Comparison of ENCODE assay signal across 26 mouse cellular contexts in the genomic region with DNA sequence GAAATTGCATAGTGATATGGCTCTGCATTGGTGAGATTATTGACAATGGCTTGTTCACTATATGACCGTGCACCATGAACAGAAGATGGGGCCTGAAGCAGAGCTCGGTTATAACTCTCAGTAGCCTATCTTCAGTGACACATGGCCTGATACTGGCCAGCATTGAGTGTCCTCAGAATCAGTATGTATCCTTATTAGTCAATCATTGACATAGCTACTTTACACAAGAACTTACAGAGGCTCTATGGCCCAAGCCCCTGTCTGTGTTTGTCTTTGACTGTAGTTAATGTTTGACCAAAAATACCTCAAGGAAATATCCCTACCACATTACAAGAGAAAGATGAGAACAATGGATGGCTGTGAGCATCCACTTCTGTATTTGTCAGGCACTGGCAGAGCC.
A peak's percentile ranks its signal among the peaks of the same experiment; 100 is the strongest.
DNase-seq lines count a peak whose midpoint lies in the region; ATAC-seq and TF ChIP-seq lines count a peak whose summit lies in the region.
"Had no signal": no experiment of that assay in that cellular context is flagged by ENCODE, and none has a peak within 500 bp of the region (broad histone marks: within the 10 kb centered on the region; RNA-seq: fewer than 3 reads in every experiment).

No protein-coding gene starts in this region.

- DNase-seq in kidney, adult 18-20 months = no peak
- DNase-seq in stomach, postnatal 0 days (ENCODE audit: low spot score) = no peak
- DNase-seq in heart, postnatal 4 days = no peak
- DNase-seq: adrenal gland, postnatal 10 days; adrenal gland, postnatal 36 days; B cell, adult 2 months; cerebellum, adult 18-20 months; cerebellum, adult 9-10 months; cerebellum, postnatal 14 days; forebrain, postnatal 0 days; gastrocnemius, adult 2 months; gastrocnemius, postnatal 14 days; heart, adult 11 months; heart, postnatal 10 days; heart, postnatal 36 days had no signal

- peak; percentile 81 for ATAC-seq in kidney, embryonic 15.5 days (replicated peaks; ENCODE audit: low FRiP score)
- ATAC-seq in stomach, embryonic 14.5 days (ENCODE audit: insufficient number of reproducible peaks, insufficient read depth, low FRiP score, low read depth) = peak; percentile 18; the same call in 1 of the 2 replicates
- ATAC-seq in stomach, postnatal 0 days (ENCODE audit: low FRiP score, low TSS enrichment) = no peak
- peak; percentile 51 for ATAC-seq in intestine, postnatal 0 days
- ATAC-seq: forebrain, embryonic 14.5 days; forebrain, postnatal 0 days; hindbrain, postnatal 0 days; Patski had no signal

- H3K9ac ChIP-seq in kidney, embryonic 15.5 days = no peak overlapping the region
- H3K9ac ChIP-seq in stomach, embryonic 14.5 days (replicated peaks; ENCODE audit: low read depth, low read length) = no peak overlapping the region
- H3K9ac ChIP-seq in stomach, postnatal 0 days (ENCODE audit: low read length) = no peak overlapping the region
- H3K9ac ChIP-seq in intestine, postnatal 0 days (ENCODE audit: low read depth, low read length) = no peak overlapping the region
- H3K9ac ChIP-seq: forebrain, postnatal 0 days; heart, embryonic 12.5 days; heart, embryonic 15.5 days; hindbrain, embryonic 14.5 days had no signal

- TF ChIP-seq CTCF in stomach, postnatal 0 days (IDR thresholded peaks at IDR 0.05; ENCODE audit: low read depth) = no peak
- TF ChIP-seq CTCF in intestine, postnatal 0 days (IDR thresholded peaks at IDR 0.05; ENCODE audit: low read depth) = no peak

- H3K27ac ChIP-seq in kidney, embryonic 15.5 days = no peak overlapping the region
- no peak overlapping the region for H3K27ac ChIP-seq in stomach, embryonic 14.5 days (ENCODE audit: low read length)
- no peak overlapping the region for H3K27ac ChIP-seq in stomach, postnatal 0 days (replicated peaks)
- H3K27ac ChIP-seq in intestine, postnatal 0 days (ENCODE audit: low read depth, low read length) = no peak overlapping the region
- H3K27ac ChIP-seq: gastrocnemius, adult 2 months; heart, embryonic 15.5 days; hindbrain, embryonic 14.5 days; hindbrain, postnatal 0 days had no signal

- no peak overlapping the region for H3K4me2 ChIP-seq in kidney, embryonic 15.5 days
- H3K4me2 ChIP-seq in stomach, embryonic 14.5 days (replicated peaks; ENCODE audit: low read depth, low read length) = no peak overlapping the region
- H3K4me2 ChIP-seq in stomach, postnatal 0 days (replicated peaks; ENCODE audit: low read depth) = no peak overlapping the region
- no peak overlapping the region for H3K4me2 ChIP-seq in intestine, postnatal 0 days (replicated peaks; ENCODE audit: low read depth)
- H3K4me2 ChIP-seq: heart, embryonic 12.5 days; heart, embryonic 15.5 days; hindbrain, embryonic 14.5 days had no signal

- TF ChIP-seq EP300 in stomach, postnatal 0 days (optimal IDR thresholded peaks at IDR 0.05) = no peak

- H3K4me3 ChIP-seq in kidney, embryonic 15.5 days (replicated peaks) = no peak overlapping the region
- H3K4me3 ChIP-seq in stomach, embryonic 14.5 days (ENCODE audit: low read depth, low read length) = no peak overlapping the region
- H3K4me3 ChIP-seq in stomach, postnatal 0 days (ENCODE audit: low read depth, low read length) = no peak overlapping the region
- no peak overlapping the region for H3K4me3 ChIP-seq in intestine, postnatal 0 days (ENCODE audit: low read depth, low read length)
- H3K4me3 ChIP-seq: gastrocnemius, adult 2 months; heart, embryonic 12.5 days; heart, embryonic 15.5 days had no signal

- 0 out of 2 replicates have a peak, but pooled peaks cover 3% of the 10 kb centered on the region for H3K4me1 ChIP-seq in kidney, embryonic 15.5 days
- H3K4me1 ChIP-seq in stomach, embryonic 14.5 days (ENCODE audit: control insufficient read depth, insufficient read depth, low read length) = no peaks in the 10 kb centered on the region
- H3K4me1 ChIP-seq in stomach, postnatal 0 days (replicated peaks; ENCODE audit: control insufficient read depth, insufficient read depth) = no peaks in the 10 kb centered on the region
- no peaks in the 10 kb centered on the region for H3K4me1 ChIP-seq in intestine, postnatal 0 days (replicated peaks; ENCODE audit: control insufficient read depth, insufficient read depth, low read length)
- H3K4me1 ChIP-seq: heart, embryonic 12.5 days had no signal

- H3K27me3 ChIP-seq in kidney, embryonic 15.5 days = no peaks in the 10 kb centered on the region
- no peaks in the 10 kb centered on the region for H3K27me3 ChIP-seq in stomach, embryonic 14.5 days (ENCODE audit: control insufficient read depth, insufficient read depth, low read length)
- H3K27me3 ChIP-seq in stomach, postnatal 0 days (ENCODE audit: control insufficient read depth, insufficient read depth, low read length) = no peaks in the 10 kb centered on the region
- no peaks in the 10 kb centered on the region for H3K27me3 ChIP-seq in intestine, postnatal 0 days (replicated peaks; ENCODE audit: control insufficient read depth, insufficient read depth, low read length)
- H3K27me3 ChIP-seq: CH12.LX; heart, embryonic 12.5 days; heart, embryonic 15.5 days; Patski had no signal

- WGBS in kidney, embryonic 15.5 days = 90% methylated on average over 2 of the region's 2 CpGs
- 81% methylated on average over 2 of the region's 2 CpGs for WGBS in stomach, embryonic 14.5 days
- 67% methylated on average over 2 of the region's 2 CpGs for WGBS in stomach, postnatal 0 days
- 56% methylated on average over 2 of the region's 2 CpGs for WGBS in intestine, postnatal 0 days

- no peaks in the 10 kb centered on the region for H3K36me3 ChIP-seq in kidney, embryonic 15.5 days
- no peaks in the 10 kb centered on the region for H3K36me3 ChIP-seq in stomach, embryonic 14.5 days (ENCODE audit: control insufficient read depth, insufficient read depth, low read length)
- no peaks in the 10 kb centered on the region for H3K36me3 ChIP-seq in stomach, postnatal 0 days (ENCODE audit: control insufficient read depth, insufficient read depth, low read length)
- no peaks in the 10 kb centered on the region for H3K36me3 ChIP-seq in intestine, postnatal 0 days (ENCODE audit: control insufficient read depth, insufficient read depth)
- H3K36me3 ChIP-seq: G1E; heart, embryonic 12.5 days; heart, embryonic 15.5 days had no signal

- H3K9me3 ChIP-seq in kidney, embryonic 15.5 days (replicated peaks) = no peaks in the 10 kb centered on the region
- H3K9me3 ChIP-seq in stomach, embryonic 14.5 days (ENCODE audit: control insufficient read depth, low read depth, low read length) = no peaks in the 10 kb centered on the region
- no peaks in the 10 kb centered on the region for H3K9me3 ChIP-seq in stomach, postnatal 0 days (ENCODE audit: control insufficient read depth, low read length)
- H3K9me3 ChIP-seq in intestine, postnatal 0 days (ENCODE audit: control insufficient read depth) = no peaks in the 10 kb centered on the region
- H3K9me3 ChIP-seq: heart, embryonic 12.5 days; heart, embryonic 15.5 days had no signal
